Mouse (Mus musculus): ENCODE results near the gene Rab26. TPM values are rescaled to one million over a fixed set of nuclear protein-coding genes. Genes with fewer than 3 reads are reported as not detected.
A peak's percentile ranks its signal among the peaks of the same experiment; 100 is the strongest.

The Rab26 gene
- polyA plus RNA-seq, 1 experiment from 2014 or later: 2.8 TPM

DNA sequence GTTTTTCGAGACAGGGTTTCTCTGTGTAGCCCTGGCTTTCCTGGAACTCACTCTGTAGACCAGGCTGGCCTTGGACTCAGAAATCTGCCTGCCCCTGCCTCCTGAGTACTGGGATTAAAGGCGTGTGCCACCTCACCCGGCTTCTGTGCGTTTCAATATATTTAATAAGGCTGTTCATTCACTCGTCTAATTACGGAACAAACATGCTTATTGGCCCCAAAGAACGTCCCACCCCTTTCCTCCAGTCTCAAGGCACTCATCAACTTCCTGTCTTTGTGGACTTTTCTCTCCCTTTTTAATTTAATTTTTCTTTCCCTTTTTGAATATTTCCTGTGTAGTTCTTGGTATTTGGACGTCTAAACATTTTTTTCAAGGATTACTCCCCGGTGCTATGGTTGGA lies 14.4 kb upstream of the Rab26 start:
- H3K27me3 ChIP-seq (ENCODE audit: insufficient read depth, low read length): no peaks in the 10 kb centered on the region
- H3K27ac ChIP-seq (ENCODE audit: low read depth): no peak overlapping the region
- DNase-seq (no peak), ATAC-seq (ENCODE audit: insufficient read depth) (no peak)
- peak overlapping the region; percentile 27; the same call in 1 of the 2 replicates for H3K9ac ChIP-seq
- H3K36me3 ChIP-seq (ENCODE audit: insufficient read depth): no peaks in the 10 kb centered on the region
- 29% methylated on average over 9 of the region's 9 CpGs for WGBS
- peak overlapping the region; percentile 90 for H3K4me2 ChIP-seq
- TF ChIP-seq CTCF (IDR thresholded peaks at IDR 0.05; ENCODE audit: low read depth): no peak
- peaks cover 15% of the 10 kb centered on the region; the same call in 1 of the 2 replicates for H3K4me1 ChIP-seq (ENCODE audit: insufficient read depth)
- H3K9me3 ChIP-seq (ENCODE audit: low read depth, low read length): no peaks in the 10 kb centered on the region
- H3K4me3 ChIP-seq (ENCODE audit: low read depth, low read length): peak overlapping the region; percentile 87

DNA sequence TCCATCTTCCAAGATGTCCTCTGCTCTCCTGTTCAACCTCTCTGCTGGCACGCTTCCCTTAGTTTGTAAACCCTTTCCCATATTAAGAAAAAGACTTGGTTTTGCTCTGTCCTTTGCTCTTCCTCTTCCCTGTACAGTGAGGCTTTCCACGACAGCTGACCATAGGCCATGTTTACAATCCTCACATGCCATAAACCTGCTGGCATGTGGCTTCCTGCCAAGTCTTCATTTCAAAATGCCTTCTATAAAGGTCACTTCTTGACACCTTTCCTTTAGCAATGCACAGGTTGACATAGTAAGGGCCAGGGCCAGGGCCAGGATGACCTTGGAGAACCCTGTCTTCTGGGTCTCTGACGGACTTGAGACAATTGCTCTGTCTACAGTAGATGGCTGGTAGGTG lies 12.2 kb upstream of the Rab26 start:
- H3K4me3 ChIP-seq (ENCODE audit: low read depth, low read length): no peak overlapping the region
- no peaks in the 10 kb centered on the region for H3K36me3 ChIP-seq (ENCODE audit: insufficient read depth)
- H3K9ac ChIP-seq: no peak overlapping the region
- H3K27me3 ChIP-seq (ENCODE audit: insufficient read depth, low read length): no peaks in the 10 kb centered on the region
- no peak for TF ChIP-seq CTCF (IDR thresholded peaks at IDR 0.05; ENCODE audit: low read depth)
- peaks cover 4% of the 10 kb centered on the region; the same call in 1 of the 2 replicates for H3K4me1 ChIP-seq (ENCODE audit: insufficient read depth)
- DNase-seq (no peak), ATAC-seq (ENCODE audit: insufficient read depth) (no peak)
- H3K4me2 ChIP-seq: no peak overlapping the region
- 66% methylated on average over 3 of the region's 3 CpGs for WGBS
- no peak overlapping the region for H3K27ac ChIP-seq (ENCODE audit: low read depth)
- H3K9me3 ChIP-seq (ENCODE audit: low read depth, low read length): no peaks in the 10 kb centered on the region

GRCm38 (mm10) chr17:24545247-24545646 lies 11.2 kb upstream of the Rab26 start:
- H3K27me3 ChIP-seq (ENCODE audit: insufficient read depth, low read length): no peaks in the 10 kb centered on the region
- H3K9ac ChIP-seq: no peak overlapping the region
- no peak overlapping the region for H3K4me2 ChIP-seq
- 81% methylated on average over 2 of the region's 2 CpGs for WGBS
- TF ChIP-seq CTCF (IDR thresholded peaks at IDR 0.05; ENCODE audit: low read depth): no peak
- no peaks in the 10 kb centered on the region for H3K4me1 ChIP-seq (ENCODE audit: insufficient read depth)
- H3K36me3 ChIP-seq (ENCODE audit: insufficient read depth): no peaks in the 10 kb centered on the region
- no peak overlapping the region for H3K4me3 ChIP-seq (ENCODE audit: low read depth, low read length)
- H3K27ac ChIP-seq (ENCODE audit: low read depth): no peak overlapping the region
- H3K9me3 ChIP-seq (ENCODE audit: low read depth, low read length): no peaks in the 10 kb centered on the region
- DNase-seq: no peak
- no peak for ATAC-seq (ENCODE audit: insufficient read depth)

DNA sequence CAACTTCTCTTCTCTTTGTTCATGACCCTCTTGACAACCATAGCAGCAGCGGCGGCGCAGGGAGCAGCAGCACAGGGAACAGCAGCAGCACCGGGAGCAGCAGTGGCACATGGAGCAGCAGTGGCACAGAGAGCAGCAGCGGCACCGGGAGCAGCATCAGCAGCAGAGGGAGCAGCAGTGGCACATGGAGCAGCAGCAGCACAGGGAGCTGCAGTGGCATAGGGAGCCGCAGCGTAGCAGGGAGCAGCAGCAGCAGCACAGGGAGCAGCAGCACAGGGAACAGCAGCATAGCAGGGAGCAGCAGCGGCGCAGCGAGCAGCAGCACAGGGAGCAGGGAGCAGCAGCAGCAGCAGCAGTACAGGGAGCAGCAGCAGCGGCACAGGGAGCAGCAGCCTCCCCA lies 10.6 kb upstream of the Rab26 start:
- Histone ChIP-seq H3K27me3 (ENCODE audit: insufficient read depth, low read length) (no peaks in the 10 kb centered on the region), H3K4me2 (peak overlapping the region; percentile 42), H3K27ac (ENCODE audit: low read depth) (no peak overlapping the region), H3K9ac (peak overlapping the region; percentile 13; the same call in 1 of the 2 replicates), H3K4me3 (ENCODE audit: low read depth, low read length) (no peak overlapping the region), H3K4me1 (ENCODE audit: insufficient read depth) (no peaks in the 10 kb centered on the region), H3K9me3 (ENCODE audit: low read depth, low read length) (no peaks in the 10 kb centered on the region), H3K36me3 (ENCODE audit: insufficient read depth) (no peaks in the 10 kb centered on the region)
- 12% methylated on average over 12 of the region's 12 CpGs for WGBS
- TF ChIP-seq CTCF (IDR thresholded peaks at IDR 0.05; ENCODE audit: low read depth): 0 out of 2 replicates have a peak, but pooled peaks have one; percentile 15
- ATAC-seq (ENCODE audit: insufficient read depth): no peak
- DNase-seq: no peak

DNA sequence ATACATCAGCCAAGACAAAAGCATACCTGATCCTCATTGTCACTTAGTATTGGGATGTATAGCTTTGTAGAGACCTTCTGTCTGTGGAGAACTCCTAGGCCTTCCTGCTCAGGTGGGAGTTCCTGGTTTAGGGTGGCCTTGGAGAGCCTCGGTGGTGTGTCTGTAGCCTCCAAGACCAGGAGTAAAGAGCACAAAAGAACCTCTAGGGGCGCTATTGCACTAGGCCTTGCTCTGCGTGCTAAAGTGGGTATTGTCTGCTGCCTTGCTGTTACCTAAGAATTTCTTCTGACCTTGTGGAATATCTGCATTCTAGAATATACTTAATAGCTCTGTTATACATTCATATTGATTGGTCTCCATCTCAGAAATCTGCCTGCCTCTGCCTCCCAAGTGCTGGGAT lies 6.4 kb upstream of the Rab26 start:
- Histone ChIP-seq H3K36me3 (ENCODE audit: insufficient read depth) (no peaks in the 10 kb centered on the region), H3K4me2 (no peak overlapping the region), H3K4me3 (ENCODE audit: low read depth, low read length) (no peak overlapping the region), H3K9me3 (ENCODE audit: low read depth, low read length) (no peaks in the 10 kb centered on the region), H3K27ac (ENCODE audit: low read depth) (no peak overlapping the region), H3K4me1 (ENCODE audit: insufficient read depth) (no peaks in the 10 kb centered on the region), H3K27me3 (ENCODE audit: insufficient read depth, low read length) (no peaks in the 10 kb centered on the region), H3K9ac (no peak overlapping the region)
- TF ChIP-seq CTCF (IDR thresholded peaks at IDR 0.05; ENCODE audit: low read depth): peak; percentile 78
- WGBS: 8% methylated on average over 3 of the region's 3 CpGs
- peak; percentile 86 for DNase-seq
- ATAC-seq (ENCODE audit: insufficient read depth): no peak

GRCm38 (mm10) chr17:24538950-24539349 lies 4.9 kb upstream of the Rab26 start:
- Histone ChIP-seq H3K4me3 (ENCODE audit: low read depth, low read length) (no peak overlapping the region), H3K36me3 (ENCODE audit: insufficient read depth) (no peaks in the 10 kb centered on the region), H3K27me3 (ENCODE audit: insufficient read depth, low read length) (no peaks in the 10 kb centered on the region), H3K4me1 (ENCODE audit: insufficient read depth) (no peaks in the 10 kb centered on the region), H3K27ac (ENCODE audit: low read depth) (no peak overlapping the region), H3K4me2 (no peak overlapping the region), H3K9me3 (ENCODE audit: low read depth, low read length) (no peaks in the 10 kb centered on the region), H3K9ac (no peak overlapping the region)
- DNase-seq (peak; percentile 78), ATAC-seq (ENCODE audit: insufficient read depth) (no peak)
- TF ChIP-seq CTCF (IDR thresholded peaks at IDR 0.05; ENCODE audit: low read depth): peak; percentile 63
- 67% methylated on average over 8 of the region's 8 CpGs for WGBS

- H3K4me1 ChIP-seq (ENCODE audit: insufficient read depth): peaks cover 8% of the 10 kb centered on the region; the same call in 1 of the 2 replicates
- peak; percentile 56 for DNase-seq
- H3K4me3 ChIP-seq (ENCODE audit: low read depth, low read length): no peak overlapping the region
- no peak overlapping the region for H3K9ac ChIP-seq
- H3K36me3 ChIP-seq (ENCODE audit: insufficient read depth): no peaks in the 10 kb centered on the region
- no peaks in the 10 kb centered on the region for H3K27me3 ChIP-seq (ENCODE audit: insufficient read depth, low read length)
- H3K9me3 ChIP-seq (ENCODE audit: low read depth, low read length): no peaks in the 10 kb centered on the region
- H3K4me2 ChIP-seq: no peak overlapping the region
- H3K27ac ChIP-seq (ENCODE audit: low read depth): peak overlapping the region; percentile 63; the same call in 1 of the 2 replicates
- no peak for TF ChIP-seq CTCF (IDR thresholded peaks at IDR 0.05; ENCODE audit: low read depth)
- 33% methylated on average over 3 of the region's 3 CpGs for WGBS
- no peak for ATAC-seq (ENCODE audit: insufficient read depth)
Observed at GRCm38 (mm10) chr17:24537536-24537935, 3.5 kb upstream of the Rab26 start.

GRCm38 (mm10) chr17:24535300-24535699 lies 1.3 kb upstream of the Rab26 start:
- no peaks in the 10 kb centered on the region for H3K27me3 ChIP-seq (ENCODE audit: insufficient read depth, low read length)
- H3K4me1 ChIP-seq (ENCODE audit: insufficient read depth): peaks cover 9% of the 10 kb centered on the region; the same call in 1 of the 2 replicates
- TF ChIP-seq CTCF (IDR thresholded peaks at IDR 0.05; ENCODE audit: low read depth): no peak
- DNase-seq (no peak), ATAC-seq (ENCODE audit: insufficient read depth) (no peak)
- H3K9ac ChIP-seq: no peak overlapping the region
- H3K4me3 ChIP-seq (ENCODE audit: low read depth, low read length): no peak overlapping the region
- no peak overlapping the region for H3K4me2 ChIP-seq
- 32% methylated on average over 5 of the region's 5 CpGs for WGBS
- H3K9me3 ChIP-seq (ENCODE audit: low read depth, low read length): no peaks in the 10 kb centered on the region
- no peak overlapping the region for H3K27ac ChIP-seq (ENCODE audit: low read depth)
- H3K36me3 ChIP-seq (ENCODE audit: insufficient read depth): peaks cover 9% of the 10 kb centered on the region
